In genomic region chr10:11280578-11281463, GRCm38 (mm10) we compare ENCODE assay signal across 8 mouse cellular contexts. TPM values are rescaled to one million over a fixed set of nuclear protein-coding genes. Genes with fewer than 3 reads are reported as not detected.
DNase-seq lines count a peak whose midpoint lies in the region; ATAC-seq lines count a peak whose summit lies in the region.

Gene Fbxo30 (plus strand): TSS chr10:11281330.

- no peaks in the 10 kb centered on the region for H3K27me3 ChIP-seq in megakaryocyte, embryonic 14.5 days (replicated peaks)

- peaks cover 30% of the 10 kb centered on the region for H3K4me1 ChIP-seq in megakaryocyte, embryonic 14.5 days

- peak within 1 kb of the TSS; percentile 97 for H3K4me3 ChIP-seq in megakaryocyte, embryonic 14.5 days (replicated peaks)

- ATAC-seq in inflammation-experienced regulatory T-cells, adult 6 months, result peak; percentile 81

- H3K36me3 ChIP-seq in megakaryocyte, embryonic 14.5 days (replicated peaks; ENCODE audit: low read length), result peaks cover 11% of the 10 kb centered on the region

- intact Hi-C loops in gastrocnemius, postnatal 14 days (cut with DNase I; ENCODE audit: low total_unique reads), result loop anchor here (5.0 kb wide), 1 partner anchor 61 kb away; the partner anchor contains the start of gene Epm2a

- H3K9me3 ChIP-seq in megakaryocyte, embryonic 14.5 days, result no peaks in the 10 kb centered on the region

- DNase-seq in adrenal gland, adult 18-20 months (ENCODE audit: low spot score in 2 of 2), result peak; percentile 92 to 94
- DNase-seq in embryo, embryonic 10.5 days (ENCODE audit: low spot score), result peak; percentile 88
- DNase-seq in gastrocnemius, postnatal 14 days, result peak; percentile 92
- DNase-seq in left cerebral cortex, adult 9 months (ENCODE audit: low spot score in 2 of 2), result peak; percentile 71 to 88
- peak; percentile 78 to 89 for DNase-seq in right cerebral cortex, adult 2 months (ENCODE audit: low spot score in 2 of 2)
- peak; percentile 64 for DNase-seq in urinary bladder, postnatal 10 days (ENCODE audit: low spot score)

RNA-seq across cellular contexts. Expression of gene Fbxo30, which starts in this region (rescaled TPM):
- total RNA-seq in adrenal gland, adult 18-20 months (2021), result 10 to 100 TPM; 31.3 to 31.4 TPM
- 10 to 100 TPM; 10.8 to 12.7 TPM for total RNA-seq in gastrocnemius, postnatal 14 days (2021)
- 1 to 10 TPM in 1 of 3 experiments, under 1 TPM in 2; 0.36 to 1.6 (median 0.82) TPM for polyA plus RNA-seq in inflammation-experienced regulatory T-cells, adult 6 months (2017; shearing (Covaris generic))
- polyA plus RNA-seq in megakaryocyte, embryonic 14.5 days (2012; ENCODE audit: insufficient read depth, low replicate concordance), result 0.43 TPM in 1 of 2 replicates, not detected in the other

Comparison
In these comparisons a context has a peak if more than half of its experiments do, and no peak if none do; other contexts are left out.
1. Peak in every context shown above with its lines: DNase-seq, ATAC-seq and H3K4me3 ChIP-seq.